Mouse (Mus musculus): ENCODE data around the gene Phc1. TPM values are rescaled to one million over a fixed set of nuclear protein-coding genes. Genes with fewer than 3 reads are reported as not detected.

The Phc1 gene
- total and polyA plus RNA-seq, 3 experiments, result 4.6 to 35.9 TPM; not detected in 1

DNA sequence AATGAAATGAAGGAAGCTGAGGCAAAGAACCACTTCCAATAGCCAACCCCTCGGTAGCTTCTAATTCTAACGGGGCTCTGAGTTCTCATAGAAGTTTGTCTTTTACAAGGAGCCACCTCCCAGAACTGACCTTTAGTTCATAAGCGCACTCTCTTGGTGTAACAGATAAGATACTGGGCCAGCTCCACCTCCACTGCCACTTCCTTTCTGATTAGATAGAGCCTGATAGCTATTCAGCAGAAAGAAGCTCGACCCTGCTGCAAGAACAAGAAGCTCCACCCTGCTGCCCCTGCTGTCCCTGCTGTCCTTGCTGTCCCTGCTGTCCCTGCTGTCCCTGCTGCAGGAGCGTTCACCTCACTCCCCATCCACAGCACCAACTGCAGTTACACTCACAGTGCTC is 65.8 kb downstream of the Phc1 start (continued):
- TF ChIP-seq ZMIZ1 (IDR thresholded peaks at IDR 0.05; ENCODE audit: low read depth, low read length) (peak; percentile 68; the same call in 1 of the 2 replicates), GABPA (IDR thresholded peaks at IDR 0.05; ENCODE audit: low read depth, low read length) (no peak), RCOR1 (IDR thresholded peaks at IDR 0.05; ENCODE audit: low read depth, low read length) (peak; percentile 81; the same call in 1 of the 2 replicates), TBP (IDR thresholded peaks at IDR 0.05; ENCODE audit: low read depth, low read length) (no peak), TCF12 (IDR thresholded peaks at IDR 0.05; ENCODE audit: low read depth, low read length) (peak; percentile 92), ETS1 (IDR thresholded peaks at IDR 0.05; ENCODE audit: low read depth, low read length) (peak; percentile 87), TAL1 (IDR thresholded peaks at IDR 0.05; ENCODE audit: low read length) (no peak; the same call in 1 of the 2 replicates)

DNA sequence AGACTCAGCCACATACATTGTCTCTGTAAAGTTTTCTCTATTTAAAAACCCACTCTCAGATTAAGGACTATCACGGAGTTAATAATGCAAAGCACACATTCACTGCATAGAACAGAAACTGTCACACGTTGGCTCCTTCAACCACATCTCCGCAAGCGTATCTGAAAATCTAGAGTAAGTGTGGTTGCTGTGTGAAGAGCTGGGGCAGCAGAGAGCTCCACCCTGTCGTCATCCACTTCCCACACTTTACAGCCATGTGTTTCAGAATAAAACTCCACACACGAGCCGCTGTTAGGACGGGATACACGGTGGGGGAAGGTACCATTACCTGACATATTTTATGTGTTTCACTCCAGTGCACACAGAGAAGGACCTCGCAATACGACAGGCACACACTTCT is 70.2 kb downstream of the Phc1 start:
- Histone ChIP-seq H3K27ac (ENCODE audit: control insufficient read depth, low read depth, low read length) (peak overlapping the region; percentile 73), H3K9ac (ENCODE audit: control insufficient read depth, low read depth, low read length, poor library complexity, severe bottlenecking) (peak overlapping the region; percentile 61), H3K4me1 (ENCODE audit: control insufficient read depth in 1 of 2, insufficient read depth in 2 of 2, low read length in 2 of 2) (peaks cover 17 to 18% of the 10 kb centered on the region in 2 experiments)
- TF ChIP-seq MAZ (IDR thresholded peaks at IDR 0.05; ENCODE audit: low read depth, low read length) (no peak), ELF1 (IDR thresholded peaks at IDR 0.05; ENCODE audit: low read depth, low read length) (no peak), POLR2AphosphoS5 (IDR thresholded peaks at IDR 0.05; ENCODE audit: borderline replicate concordance, low read depth, low read length) (no peak), MXI1 (IDR thresholded peaks at IDR 0.05; ENCODE audit: low read depth, low read length) (peak; percentile 52; the same call in 1 of the 2 replicates), CHD1 (IDR thresholded peaks at IDR 0.05; ENCODE audit: low read depth, low read length) (no peak), SMC3 (IDR thresholded peaks at IDR 0.05; ENCODE audit: low read depth, low read length) (no peak), MYB (IDR thresholded peaks at IDR 0.05; ENCODE audit: low read depth, low read length) (no peak), TCF12 (IDR thresholded peaks at IDR 0.05; ENCODE audit: low read depth, low read length) (no peak), E2F4 (IDR thresholded peaks at IDR 0.05; ENCODE audit: borderline replicate concordance, low read depth, low read length) (no peak), SIN3A (IDR thresholded peaks at IDR 0.05; ENCODE audit: low read length) (0 out of 2 replicates have a peak, but pooled peaks have one; percentile 27), POLR2A (IDR thresholded peaks at IDR 0.05; ENCODE audit: control insufficient read depth in 1 of 2, insufficient read depth in 1 of 2, low read depth in 1 of 2, low read length in 2 of 2, poor library complexity in 1 of 2) (no peak), ZMIZ1 (IDR thresholded peaks at IDR 0.05; ENCODE audit: low read depth, low read length) (no peak), ZC3H11A (IDR thresholded peaks at IDR 0.05; ENCODE audit: low read depth, low read length) (no peak), CTCF (IDR thresholded peaks at IDR 0.05 in 2 of 3, conservative IDR thresholded peaks at IDR 0.05 in 1 of 3; ENCODE audit: control insufficient read depth in 1 of 3, insufficient read depth in 1 of 3, low read depth in 2 of 3, low read length in 3 of 3, poor library complexity in 1 of 3, severe bottlenecking in 1 of 3) (no peak), MEF2A (IDR thresholded peaks at IDR 0.05; ENCODE audit: extremely low read depth, insufficient replicate concordance, low read depth, low read length, poor library complexity, severe bottlenecking) (no peak), CHD2 (IDR thresholded peaks at IDR 0.05; ENCODE audit: low read length) (no peak), ZNF384 (IDR thresholded peaks at IDR 0.05; ENCODE audit: low read depth, low read length) (no peak), BHLHE40 (IDR thresholded peaks at IDR 0.05; ENCODE audit: borderline replicate concordance, low read depth, low read length) (no peak), UBTF (IDR thresholded peaks at IDR 0.05; ENCODE audit: borderline replicate concordance, insufficient read depth, low read depth, low read length) (no peak), POLR2AphosphoS2 (IDR thresholded peaks at IDR 0.05; ENCODE audit: low read length) (no peak), MAX (IDR thresholded peaks at IDR 0.05; ENCODE audit: low read length) (peak; percentile 69), RAD21 (IDR thresholded peaks at IDR 0.05; ENCODE audit: low read depth, low read length) (no peak), MYC (IDR thresholded peaks at IDR 0.05; ENCODE audit: low read depth, low read length) (0 out of 2 replicates have a peak, but pooled peaks have one; percentile 24), GABPA (IDR thresholded peaks at IDR 0.05; ENCODE audit: low read depth, low read length) (no peak), MAFK (IDR thresholded peaks at IDR 0.05; ENCODE audit: borderline replicate concordance, low read depth, low read length) (no peak), TAL1 (IDR thresholded peaks at IDR 0.05; ENCODE audit: low read length) (no peak), TBP (IDR thresholded peaks at IDR 0.05; ENCODE audit: low read depth, low read length) (no peak), NRF1 (IDR thresholded peaks at IDR 0.05; ENCODE audit: insufficient read depth, low read depth, low read length, poor library complexity, severe bottlenecking) (0 out of 2 replicates have a peak, but pooled peaks have one; percentile 34), HCFC1 (IDR thresholded peaks at IDR 0.05; ENCODE audit: low read depth, low read length) (0 out of 2 replicates have a peak, but pooled peaks have one; percentile 20), ZKSCAN1 (IDR thresholded peaks at IDR 0.05; ENCODE audit: low read depth, low read length) (no peak), GATA1 (IDR thresholded peaks at IDR 0.05; ENCODE audit: low read depth, low read length) (peak; percentile 35; the same call in 1 of the 2 replicates), USF2 (IDR thresholded peaks at IDR 0.05; ENCODE audit: borderline replicate concordance in 1 of 2, insufficient read depth in 1 of 2, low read depth in 1 of 2, low read length in 2 of 2) (no peak)

More for the DNA sequence above, 70.2 kb downstream of the Phc1 start:
- H3K27me3 ChIP-seq (ENCODE audit: control insufficient read depth in 1 of 2, insufficient read depth in 2 of 2, low read length in 2 of 2), result no peaks in the 10 kb centered on the region
- H3K36me3 ChIP-seq (ENCODE audit: control insufficient read depth in 1 of 2, insufficient read depth in 2 of 2, low read length in 2 of 2), result peaks cover 0 to 26% of the 10 kb centered on the region in 2 experiments; a peak in 2 of 4 replicates
- peak; percentile 54 for DNase-seq (ENCODE audit: low read depth, low spot score)
- H3K9me3 ChIP-seq (replicated peaks; ENCODE audit: insufficient read depth, low read length), result no peaks in the 10 kb centered on the region
- H3K4me3 ChIP-seq (ENCODE audit: control insufficient read depth in 1 of 2, insufficient read depth in 1 of 2, low read depth in 2 of 2, low read length in 2 of 2), result peak overlapping the region; percentile 31 to 33; a peak in 3 of 4 replicates
- no peaks in the 10 kb centered on the region for H3K79me2 ChIP-seq (ENCODE audit: control insufficient read depth, insufficient read depth, low read length, poor library complexity)
